Mouse (Mus musculus): ENCODE results near the gene Arvcf.

The Arvcf gene

GRCm38 (mm10) chr16:18411026-18411649, 63.2 kb downstream of the Arvcf start:
- no peak for DNase-seq (ENCODE audit: low spot score)

GRCm38 (mm10) chr16:18411802-18412476, 64.0 kb downstream of the Arvcf start:
- no peak for DNase-seq (ENCODE audit: low spot score)

GRCm38 (mm10) chr16:18413032-18413816, 65.2 kb downstream of the Arvcf start:
- DNase-seq (ENCODE audit: low spot score), result no peak

- DNase-seq (ENCODE audit: low spot score), result no peak
Observed at GRCm38 (mm10) chr16:18416094-18416761, 68.2 kb downstream of the Arvcf start.

GRCm38 (mm10) chr16:18416837-18417236, 68.9 kb downstream of the Arvcf start:
- no peak for DNase-seq (ENCODE audit: low spot score)

GRCm38 (mm10) chr16:18417491-18417890, 69.5 kb downstream of the Arvcf start:
- no peak for DNase-seq (ENCODE audit: low spot score)

GRCm38 (mm10) chr16:18418756-18419602, 71.0 kb downstream of the Arvcf start:
- DNase-seq (ENCODE audit: low spot score), result no peak

GRCm38 (mm10) chr16:18419603-18420026, 71.6 kb downstream of the Arvcf start:
- DNase-seq (ENCODE audit: low spot score), result no peak

- DNase-seq (ENCODE audit: low spot score), result no peak
Observed at GRCm38 (mm10) chr16:18420571-18420970, 72.6 kb downstream of the Arvcf start.

GRCm38 (mm10) chr16:18423203-18423914, 75.4 kb downstream of the Arvcf start:
- DNase-seq (ENCODE audit: low spot score), result no peak

- no peak for DNase-seq (ENCODE audit: low spot score)
Observed at GRCm38 (mm10) chr16:18423915-18424265, 75.9 kb downstream of the Arvcf start.

GRCm38 (mm10) chr16:18424364-18425045, 76.5 kb downstream of the Arvcf start:
- DNase-seq (ENCODE audit: low spot score), result no peak

- no peak for DNase-seq (ENCODE audit: low spot score)
Observed at GRCm38 (mm10) chr16:18425475-18426214, 77.7 kb downstream of the Arvcf start.

GRCm38 (mm10) chr16:18426215-18426791, 78.3 kb downstream of the Arvcf start, which contains the start of gene Txnrd2:
Gene Txnrd2 (plus strand): TSS chr16:18426384.
- peak; percentile 69 for DNase-seq (ENCODE audit: low spot score)

GRCm38 (mm10) chr16:18426802-18427280, 78.9 kb downstream of the Arvcf start, which contains the start of gene Comt:
Gene Comt (minus strand): TSS chr16:18426852.
- DNase-seq (ENCODE audit: low spot score), result no peak

GRCm38 (mm10) chr16:18428011-18428515, 80.1 kb downstream of the Arvcf start:
- DNase-seq (ENCODE audit: low spot score), result no peak

GRCm38 (mm10) chr16:18428516-18429042, 80.6 kb downstream of the Arvcf start:
- DNase-seq (ENCODE audit: low spot score), result no peak

- no peak for DNase-seq (ENCODE audit: low spot score)
Observed at GRCm38 (mm10) chr16:18429641-18430040, 81.7 kb downstream of the Arvcf start.
